Mouse (Mus musculus) liver, postnatal 0 days (tissue): ENCODE data around the gene Arhgef6.

ENCODE experiments used
- CTCF ChIP-seq: sonication (generic); IDR thresholded peaks from 2 replicates; pipeline ENCODE4 v1.5.1; 2016; ENCODE audit warnings: antibody characterized with exemption, low read depth
- EP300 ChIP-seq: IDR thresholded peaks from 2 replicates; pipeline ENCODE4 v1.6.1; 2016; ENCODE audit warnings: antibody characterized with exemption, low read depth, mild to moderate bottlenecking

DNA sequence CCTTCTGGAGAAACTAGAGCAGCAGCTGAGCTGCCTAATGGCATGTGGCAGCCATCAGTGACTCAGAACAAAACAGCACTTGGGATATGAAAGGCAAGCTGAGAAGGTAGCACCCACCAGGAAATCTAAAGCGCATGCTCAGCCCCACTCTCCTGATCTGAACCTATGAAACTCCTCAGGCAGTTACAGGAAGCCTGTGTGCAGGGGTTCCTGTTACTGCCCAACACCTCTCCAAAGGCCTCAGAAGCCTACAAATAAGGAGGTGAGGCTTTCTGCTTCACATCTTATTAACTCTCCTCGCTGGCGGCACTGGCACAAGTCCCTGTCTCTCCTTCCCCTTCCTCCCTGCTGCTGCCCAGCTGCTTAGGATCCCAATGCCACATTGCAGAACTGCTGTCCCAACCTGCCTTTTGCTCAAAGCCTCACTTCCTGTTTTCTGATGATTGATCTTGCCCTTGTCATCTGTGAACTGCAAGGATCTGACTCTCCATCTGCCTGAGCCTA is 33.7 kb downstream of the Arhgef6 start:
- TF ChIP-seq CTCF (no peak), EP300 (no peak)
